Mouse (Mus musculus): ENCODE measurements around the gene Morn1. TPM values are rescaled to one million over a fixed set of nuclear protein-coding genes. Genes with fewer than 3 reads are reported as not detected.

Morn1 gene
- polyA plus RNA-seq, 1 experiment from 2014 or later, result 7.1 TPM

DNA sequence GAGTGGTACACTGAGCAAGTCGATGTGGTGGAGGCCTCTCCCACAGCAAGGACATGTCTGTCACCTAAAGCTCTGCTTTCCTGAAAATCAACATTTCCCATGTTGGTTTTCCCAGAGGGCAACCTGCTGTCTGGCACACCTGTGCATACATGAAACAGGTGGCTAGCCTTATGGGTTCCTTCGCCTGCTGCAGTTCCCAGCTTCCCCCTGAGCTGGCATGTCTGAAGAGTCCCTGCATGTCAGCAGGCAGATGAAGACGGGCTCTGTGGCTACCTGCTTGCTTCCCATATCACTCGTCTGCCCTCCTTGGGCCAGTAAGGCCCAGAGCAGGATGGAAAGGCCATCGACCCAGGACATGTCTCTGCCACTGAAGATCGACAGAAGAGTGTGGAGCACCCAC, 11.1 kb downstream of the Morn1 start:
- no peak for ATAC-seq (ENCODE audit: low FRiP score)
- Histone ChIP-seq H3K36me3 (peaks cover 6% of the 10 kb centered on the region; the same call in 1 of the 2 replicates), H3K27me3 (no peaks in the 10 kb centered on the region), H3K4me3 (no peak overlapping the region), H3K4me1 (replicated peaks) (peaks cover 4% of the 10 kb centered on the region), H3K27ac (no peak overlapping the region), H3K9ac (0 out of 2 replicates have a peak overlapping the region, but pooled peaks have one; percentile 8), H3K4me2 (no peak overlapping the region), H3K9me3 (no peaks in the 10 kb centered on the region)
- WGBS, result 83% methylated on average over 6 of the region's 6 CpGs

DNA sequence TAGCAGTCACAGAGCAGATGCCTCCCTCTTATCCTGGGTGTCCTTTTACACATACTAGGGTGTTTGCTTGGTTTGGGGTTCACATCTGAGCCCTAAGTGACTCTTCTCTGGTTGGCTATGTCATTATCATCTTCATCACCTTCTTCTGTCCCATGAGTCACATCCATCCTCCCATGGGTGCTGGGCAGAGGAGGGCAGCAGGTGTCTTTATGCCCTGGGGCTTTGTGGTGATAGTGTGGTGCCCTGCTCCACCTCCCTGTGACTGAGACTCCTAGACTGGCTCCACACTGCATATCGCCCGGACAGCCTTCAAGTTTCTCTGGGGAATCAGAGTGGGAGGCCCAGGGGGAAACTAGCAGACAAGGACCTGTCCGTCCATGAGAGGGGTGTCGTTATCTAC, 12.2 kb downstream of the Morn1 start:
- H3K4me1 ChIP-seq (replicated peaks), result peaks cover 4% of the 10 kb centered on the region
- no peak for ATAC-seq (ENCODE audit: low FRiP score)
- no peak overlapping the region for H3K4me2 ChIP-seq
- no peaks in the 10 kb centered on the region for H3K36me3 ChIP-seq
- no peak overlapping the region for H3K27ac ChIP-seq
- WGBS, result 72% methylated on average over 4 of the region's 4 CpGs
- H3K4me3 ChIP-seq, result no peak overlapping the region
- no peaks in the 10 kb centered on the region for H3K27me3 ChIP-seq
- 0 out of 2 replicates have a peak overlapping the region, but pooled peaks have one; percentile 8 for H3K9ac ChIP-seq
- H3K9me3 ChIP-seq, result no peaks in the 10 kb centered on the region

DNA sequence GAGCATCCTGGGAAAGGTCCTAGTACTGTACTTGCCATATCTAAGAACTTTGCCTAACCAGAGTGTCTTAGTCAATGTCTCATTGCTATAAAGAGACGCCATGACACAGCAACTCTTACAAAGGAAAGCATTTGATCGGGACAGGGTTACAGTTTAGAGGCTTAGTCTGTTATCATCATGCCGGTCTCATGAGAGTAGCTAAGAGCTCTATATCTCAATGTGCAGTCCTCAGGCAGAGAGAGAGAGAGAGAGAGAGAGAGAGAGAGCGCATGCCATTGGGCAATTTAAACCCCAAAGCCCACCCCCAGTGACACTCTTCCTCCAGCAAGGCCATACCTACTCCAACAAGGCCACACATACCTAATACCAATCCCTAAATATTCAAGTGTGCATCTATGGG, 21.5 kb downstream of the Morn1 start:
- no peaks in the 10 kb centered on the region for H3K36me3 ChIP-seq
- no peaks in the 10 kb centered on the region for H3K4me1 ChIP-seq (replicated peaks)
- no peaks in the 10 kb centered on the region for H3K9me3 ChIP-seq
- no peak overlapping the region for H3K9ac ChIP-seq
- ATAC-seq (ENCODE audit: low FRiP score), result no peak
- WGBS, result 95% methylated on average over 4 of the region's 4 CpGs
- no peak overlapping the region for H3K27ac ChIP-seq
- H3K4me3 ChIP-seq, result no peak overlapping the region
- no peaks in the 10 kb centered on the region for H3K27me3 ChIP-seq
- no peak overlapping the region for H3K4me2 ChIP-seq

DNA sequence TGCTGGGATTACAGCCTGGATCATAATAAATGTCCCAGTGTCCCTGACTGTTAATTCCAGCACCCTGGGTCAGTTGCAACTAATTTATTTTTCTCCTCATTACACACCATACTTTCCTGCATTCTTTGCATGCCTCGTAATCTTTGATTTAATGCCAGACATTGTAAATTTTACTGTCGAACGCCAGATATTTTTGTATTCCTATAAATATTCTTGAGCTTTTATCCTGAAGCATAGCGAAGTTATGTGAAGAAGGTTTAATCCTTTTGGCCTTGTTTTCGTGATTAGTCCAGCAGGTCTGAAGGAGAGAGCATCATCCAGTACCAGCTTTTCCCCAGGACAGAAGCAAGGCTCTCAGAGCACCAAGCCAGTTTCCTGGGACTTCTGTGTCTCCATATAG, 23.1 kb downstream of the Morn1 start:
- Histone ChIP-seq H3K36me3 (no peaks in the 10 kb centered on the region), H3K27ac (no peak overlapping the region), H3K4me2 (no peak overlapping the region), H3K4me3 (no peak overlapping the region), H3K27me3 (no peaks in the 10 kb centered on the region), H3K9me3 (no peaks in the 10 kb centered on the region), H3K9ac (no peak overlapping the region), H3K4me1 (replicated peaks) (peaks cover 4% of the 10 kb centered on the region)
- ATAC-seq (ENCODE audit: low FRiP score), result no peak
- WGBS, result 86% methylated on average over 5 of the region's 5 CpGs

DNA sequence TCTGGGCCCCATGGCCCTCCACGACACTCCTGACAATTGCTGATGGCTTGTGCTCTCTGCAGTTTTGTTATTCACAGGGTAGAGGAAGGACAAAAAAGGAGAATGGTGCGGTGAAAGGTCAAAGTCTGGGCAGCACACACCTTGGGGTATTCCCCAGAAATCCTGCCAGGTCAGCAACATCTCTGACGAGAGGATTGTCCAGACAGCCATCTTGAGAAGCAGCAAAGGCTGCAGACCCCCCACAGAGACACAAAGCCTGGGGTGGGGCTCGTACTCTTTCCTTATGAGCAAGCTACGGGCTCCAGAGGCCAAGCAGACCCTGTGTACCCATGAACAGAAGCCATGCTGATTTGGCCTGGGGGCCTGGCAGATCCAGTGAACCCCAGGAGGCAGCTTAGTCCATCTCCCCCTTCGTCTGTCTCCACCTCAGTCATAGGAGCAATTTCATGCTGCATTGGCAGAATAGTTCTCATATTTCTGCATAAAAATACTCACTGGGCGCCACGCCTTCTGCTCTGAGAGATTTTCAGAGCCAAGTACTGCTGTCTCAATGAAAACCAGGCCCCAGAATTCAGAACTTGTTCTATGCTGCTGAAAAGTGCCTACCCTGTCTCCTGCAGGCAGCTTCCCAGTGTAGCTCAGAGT, 27.5 kb downstream of the Morn1 start:
- H3K4me2 ChIP-seq, result no peak overlapping the region
- H3K4me3 ChIP-seq, result no peak overlapping the region
- no peaks in the 10 kb centered on the region for H3K36me3 ChIP-seq
- 60% methylated on average over 8 of the region's 8 CpGs for WGBS
- H3K9ac ChIP-seq, result no peak overlapping the region
- peaks cover 4% of the 10 kb centered on the region for H3K4me1 ChIP-seq (replicated peaks)
- H3K27ac ChIP-seq, result no peak overlapping the region
- ATAC-seq (ENCODE audit: low FRiP score), result no peak
- H3K9me3 ChIP-seq, result no peaks in the 10 kb centered on the region
- H3K27me3 ChIP-seq, result no peaks in the 10 kb centered on the region

DNA sequence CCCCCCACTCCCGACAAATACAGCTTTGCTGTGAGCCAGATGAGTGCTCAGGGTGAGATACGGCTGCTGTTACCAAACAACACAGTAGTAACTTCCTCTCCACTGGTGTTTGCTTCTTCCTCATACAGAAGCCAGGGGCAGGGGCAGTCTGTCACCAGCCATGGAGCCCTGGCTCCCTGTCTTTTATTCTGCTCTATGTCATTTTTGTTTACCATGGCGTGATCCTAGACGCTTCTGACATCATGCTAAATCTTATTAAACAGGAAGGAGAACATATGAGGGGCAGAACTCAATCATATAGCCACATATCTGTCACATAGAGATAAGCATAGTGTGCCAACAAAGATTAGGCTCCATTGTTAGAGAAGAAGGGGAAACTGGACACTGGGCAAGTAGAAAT, 30.2 kb downstream of the Morn1 start:
- no peak overlapping the region for H3K4me3 ChIP-seq
- no peak for ATAC-seq (ENCODE audit: low FRiP score)
- 89% methylated on average over 4 of the region's 4 CpGs for WGBS

DNA sequence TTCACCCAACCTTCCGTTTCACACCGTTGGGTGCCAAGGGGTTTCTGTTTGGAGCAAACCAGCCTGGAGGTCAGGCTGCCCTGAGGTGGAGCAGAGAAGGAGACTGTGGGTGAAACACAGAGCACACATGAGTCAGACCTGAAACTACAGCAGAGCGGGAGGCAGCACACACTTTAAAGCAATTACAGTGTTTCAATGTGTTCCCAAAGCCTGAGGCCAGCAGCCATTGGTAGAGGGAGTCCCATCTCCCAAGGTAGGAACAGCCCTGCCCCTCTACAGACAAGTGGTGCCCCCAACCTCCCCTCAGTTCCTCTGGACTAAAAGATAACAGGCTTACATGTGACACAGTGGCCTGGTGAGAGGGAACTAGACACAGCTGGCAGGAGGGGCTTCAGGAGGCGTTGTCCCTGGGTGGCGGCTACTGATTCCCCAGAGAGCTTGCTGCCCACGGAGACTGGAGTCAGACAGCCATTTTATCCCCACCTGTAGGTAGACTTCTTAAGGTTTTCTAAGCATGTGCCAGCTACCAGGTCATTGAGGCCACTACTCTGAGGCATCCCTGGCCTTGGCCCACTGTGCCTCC, 31.1 kb downstream of the Morn1 start:
- H3K4me1 ChIP-seq (replicated peaks), result peaks cover 20% of the 10 kb centered on the region
- H3K4me3 ChIP-seq, result no peak overlapping the region
- H3K4me2 ChIP-seq, result no peak overlapping the region
- H3K9me3 ChIP-seq, result no peaks in the 10 kb centered on the region
- no peak for ATAC-seq (ENCODE audit: low FRiP score)
- H3K27me3 ChIP-seq, result no peaks in the 10 kb centered on the region
- H3K27ac ChIP-seq, result no peak overlapping the region
- WGBS, result 79% methylated on average over 6 of the region's 6 CpGs
- H3K36me3 ChIP-seq, result no peaks in the 10 kb centered on the region
- H3K9ac ChIP-seq, result no peak overlapping the region

More for the DNA sequence above, 30.2 kb downstream of the Morn1 start:
- H3K27ac ChIP-seq, result no peak overlapping the region
- H3K4me1 ChIP-seq (replicated peaks), result peaks cover 12% of the 10 kb centered on the region
- H3K36me3 ChIP-seq, result no peaks in the 10 kb centered on the region
- H3K9ac ChIP-seq, result no peak overlapping the region
- no peaks in the 10 kb centered on the region for H3K9me3 ChIP-seq
- no peak overlapping the region for H3K4me2 ChIP-seq
- no peaks in the 10 kb centered on the region for H3K27me3 ChIP-seq

DNA sequence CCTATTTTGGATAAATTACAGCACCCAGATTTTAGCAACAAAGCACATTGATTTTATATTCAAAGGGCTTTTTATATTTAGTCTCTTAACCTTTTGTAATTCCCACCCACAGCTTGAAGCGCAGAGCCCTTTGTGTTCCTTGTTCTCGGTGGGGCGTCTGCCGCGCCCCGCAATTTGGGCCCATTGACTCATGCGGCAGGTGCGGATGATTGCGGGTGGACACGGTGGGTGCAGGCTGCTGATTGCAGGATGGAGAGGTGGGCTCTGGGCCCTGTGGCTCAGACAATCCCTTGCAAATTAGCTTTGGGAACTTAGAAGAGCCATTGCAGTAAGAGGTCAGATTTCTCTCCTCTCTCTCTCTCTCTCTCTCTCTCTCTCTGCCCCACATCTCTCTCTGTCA, 31.9 kb downstream of the Morn1 start:
- no peaks in the 10 kb centered on the region for H3K27me3 ChIP-seq
- no peak overlapping the region for H3K9ac ChIP-seq
- no peaks in the 10 kb centered on the region for H3K36me3 ChIP-seq
- no peak overlapping the region for H3K27ac ChIP-seq
- no peaks in the 10 kb centered on the region for H3K9me3 ChIP-seq
- ATAC-seq (ENCODE audit: low FRiP score), result no peak
- peaks cover 28% of the 10 kb centered on the region for H3K4me1 ChIP-seq (replicated peaks)
- 66% methylated on average over 10 of the region's 10 CpGs for WGBS
- H3K4me3 ChIP-seq, result no peak overlapping the region
- no peak overlapping the region for H3K4me2 ChIP-seq

DNA sequence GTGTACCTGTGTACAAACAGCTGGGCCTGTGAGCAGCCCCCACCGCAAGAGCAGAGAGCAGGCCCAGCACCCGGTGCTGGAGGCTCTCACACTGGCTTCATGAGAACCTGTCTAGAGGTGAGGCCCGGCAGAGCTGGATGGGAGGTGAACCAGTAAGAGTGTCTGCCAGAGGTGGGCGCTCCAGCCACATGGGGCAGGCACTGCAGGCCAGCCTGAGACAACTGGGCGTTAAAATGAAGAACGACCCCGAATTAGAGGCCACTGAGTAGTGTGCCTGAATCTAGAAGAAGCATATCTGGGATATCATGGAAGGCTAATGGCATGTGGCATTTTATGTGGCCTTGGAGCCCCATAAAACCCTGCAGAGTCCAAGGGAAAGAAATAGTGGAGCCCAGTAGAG, 33.7 kb downstream of the Morn1 start:
- Histone ChIP-seq H3K4me1 (replicated peaks) (peaks cover 38% of the 10 kb centered on the region), H3K36me3 (no peaks in the 10 kb centered on the region), H3K9ac (no peak overlapping the region), H3K9me3 (no peaks in the 10 kb centered on the region), H3K4me3 (no peak overlapping the region), H3K27ac (no peak overlapping the region), H3K4me2 (no peak overlapping the region), H3K27me3 (no peaks in the 10 kb centered on the region)
- ATAC-seq (ENCODE audit: low FRiP score), result no peak
- 93% methylated on average over 7 of the region's 7 CpGs for WGBS

DNA sequence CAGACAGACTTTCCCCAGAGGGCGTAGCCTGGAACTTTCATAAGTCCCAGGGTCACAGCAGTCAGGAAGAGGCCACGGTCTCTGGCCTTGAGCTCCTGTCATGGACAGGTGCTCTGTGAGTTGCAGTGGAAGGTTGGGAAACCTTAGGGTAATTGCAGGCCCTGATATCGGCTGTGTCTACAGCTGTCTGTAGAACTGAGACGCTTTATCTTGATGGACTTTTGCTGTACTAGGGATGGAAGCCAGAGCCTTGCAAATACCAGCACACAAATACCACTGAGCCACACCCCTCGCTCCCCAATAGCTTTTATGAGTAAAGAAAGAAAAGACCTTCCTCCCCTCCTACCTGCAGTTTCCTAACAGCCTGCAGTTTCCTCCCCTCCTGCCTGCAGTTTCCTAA, 34.2 kb downstream of the Morn1 start:
- H3K4me3 ChIP-seq, result no peak overlapping the region
- no peak for ATAC-seq (ENCODE audit: low FRiP score)
- no peak overlapping the region for H3K9ac ChIP-seq
- peaks cover 41% of the 10 kb centered on the region for H3K4me1 ChIP-seq (replicated peaks)
- 83% methylated on average over 5 of the region's 5 CpGs for WGBS
- no peak overlapping the region for H3K27ac ChIP-seq
- H3K9me3 ChIP-seq, result no peaks in the 10 kb centered on the region
- no peak overlapping the region for H3K4me2 ChIP-seq
- H3K36me3 ChIP-seq, result no peaks in the 10 kb centered on the region
- H3K27me3 ChIP-seq, result no peaks in the 10 kb centered on the region

DNA sequence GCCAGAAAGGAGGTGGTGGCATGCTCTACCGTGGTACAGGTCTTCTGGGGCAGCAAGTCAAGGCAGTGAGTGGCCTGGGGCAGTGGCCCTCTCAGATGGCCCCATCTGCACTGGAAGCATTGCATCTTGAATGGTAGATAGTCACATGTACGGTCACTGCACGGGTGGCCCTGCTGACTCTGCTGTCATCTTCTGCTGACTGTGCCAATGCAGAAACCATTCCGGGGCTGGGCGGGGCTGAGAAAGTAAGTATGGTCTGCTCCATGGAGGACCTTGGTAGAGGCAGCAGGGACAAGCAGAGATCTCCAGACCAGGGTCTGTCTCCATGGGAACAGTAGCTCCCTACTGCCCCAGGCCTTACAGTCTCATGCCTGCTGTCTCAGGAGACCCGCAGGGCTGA, 34.8 kb downstream of the Morn1 start:
- no peak overlapping the region for H3K4me2 ChIP-seq
- H3K9me3 ChIP-seq, result no peaks in the 10 kb centered on the region
- 85% methylated on average over 6 of the region's 6 CpGs for WGBS
- no peak for ATAC-seq (ENCODE audit: low FRiP score)
- H3K4me1 ChIP-seq (replicated peaks), result peaks cover 41% of the 10 kb centered on the region
- H3K4me3 ChIP-seq, result no peak overlapping the region
- H3K27me3 ChIP-seq, result no peaks in the 10 kb centered on the region
- H3K27ac ChIP-seq, result no peak overlapping the region
- no peaks in the 10 kb centered on the region for H3K36me3 ChIP-seq
- H3K9ac ChIP-seq, result no peak overlapping the region

DNA sequence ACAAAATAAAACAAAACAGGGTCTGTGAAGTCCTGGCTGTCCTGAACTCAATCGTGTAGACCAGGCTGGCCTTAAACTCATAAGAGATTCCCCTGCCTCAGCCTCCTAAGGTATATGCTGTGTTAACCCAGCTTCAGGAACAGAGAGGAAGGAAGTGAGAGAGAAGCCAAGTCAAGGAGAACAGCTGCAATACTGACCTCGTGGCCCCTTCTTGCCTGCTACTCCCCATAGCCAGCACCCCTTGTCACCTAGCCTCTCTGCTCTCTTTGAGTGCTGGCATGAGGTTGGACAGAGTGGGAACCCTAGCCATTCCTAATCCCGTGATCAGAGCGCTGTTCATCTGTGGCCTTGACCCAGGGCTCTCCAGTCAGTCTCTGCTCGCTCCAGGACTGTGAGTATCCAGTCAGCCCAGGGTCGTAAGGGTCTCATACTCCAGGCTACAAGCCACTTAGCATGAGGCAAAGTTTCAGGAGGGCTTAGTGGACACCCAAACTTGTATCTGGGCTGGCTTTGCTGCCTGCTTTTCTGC, 35.6 kb downstream of the Morn1 start:
- no peaks in the 10 kb centered on the region for H3K36me3 ChIP-seq
- no peak overlapping the region for H3K4me3 ChIP-seq
- 0 out of 2 replicates have a peak overlapping the region, but pooled peaks have one; percentile 21 for H3K4me2 ChIP-seq
- H3K9ac ChIP-seq, result no peak overlapping the region
- H3K27ac ChIP-seq, result peak overlapping the region; percentile 77
- peak; percentile 8; the same call in 1 of the 2 replicates for ATAC-seq (ENCODE audit: low FRiP score)
- no peaks in the 10 kb centered on the region for H3K9me3 ChIP-seq
- peaks cover 48% of the 10 kb centered on the region for H3K4me1 ChIP-seq (replicated peaks)
- H3K27me3 ChIP-seq, result no peaks in the 10 kb centered on the region
- WGBS, result 90% methylated on average over 6 of the region's 6 CpGs
